Mouse (Mus musculus): ENCODE data around the gene Znfx1.

GRCm38 (mm10) chr2:167062965-167063880 lies at the start of gene Znfx1:
- TF ChIP-seq E2F4 (IDR thresholded peaks at IDR 0.05; ENCODE audit: insufficient read depth) (no peak), CEBPB (IDR thresholded peaks at IDR 0.05; ENCODE audit: insufficient read depth, poor library complexity, severe bottlenecking) (no peak)

Data from myocyte (in vitro differentiated cells).